ENCODE assay signal across 30 mouse cellular contexts in the genomic region with DNA sequence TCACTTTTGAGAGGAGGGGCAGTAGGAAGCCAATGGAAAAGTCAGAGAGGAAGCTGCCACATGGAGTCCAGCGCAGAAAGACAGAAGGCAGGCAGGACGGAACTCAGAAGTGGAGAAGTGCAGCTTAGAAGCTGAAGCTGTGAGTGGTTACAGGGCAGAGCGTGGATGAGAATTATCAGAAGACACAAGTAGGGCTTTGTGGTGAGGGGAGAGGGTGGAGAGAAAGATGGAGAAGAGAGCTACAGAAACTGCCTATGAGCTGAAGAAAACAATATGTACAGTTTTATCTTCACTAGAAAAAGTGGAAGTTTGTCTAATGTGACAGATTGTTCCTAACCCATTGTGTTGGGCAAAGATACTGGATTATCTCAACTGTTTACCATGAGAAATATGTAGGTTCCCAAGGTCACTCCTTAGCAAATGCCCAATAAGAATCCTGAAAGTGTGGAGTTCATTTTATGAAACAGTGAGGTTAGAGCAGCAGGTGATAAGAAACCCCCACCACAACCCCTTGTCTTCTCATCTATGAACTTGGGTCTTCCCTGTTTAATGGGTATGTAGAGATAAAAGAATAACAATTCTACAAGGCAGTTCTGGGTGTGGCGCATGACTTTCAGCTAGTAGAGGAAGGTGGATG.
DNase-seq lines count a peak whose midpoint lies in the region; ATAC-seq and TF ChIP-seq lines count a peak whose summit lies in the region.
"Had no signal": no experiment of that assay in that cellular context is flagged by ENCODE, and none has a peak within 500 bp of the region (broad histone marks: within the 10 kb centered on the region; RNA-seq: fewer than 3 reads in every experiment).

No protein-coding gene starts in this region.

- no peak overlapping the region for H3K9ac ChIP-seq in liver, embryonic 16.5 days (ENCODE audit: low read depth, low read length)
- H3K9ac ChIP-seq: embryonic facial prominence, embryonic 13.5 days; forebrain, postnatal 0 days; heart, embryonic 15.5 days; hindbrain, embryonic 12.5 days; neural tube, embryonic 12.5 days had no signal

- no peak overlapping the region for H3K4me2 ChIP-seq in liver, embryonic 16.5 days (ENCODE audit: low read depth, low read length)
- H3K4me2 ChIP-seq: embryonic facial prominence, embryonic 13.5 days; heart, embryonic 15.5 days; hindbrain, embryonic 12.5 days; neural tube, embryonic 12.5 days had no signal

- no peak for TF ChIP-seq CTCF in G1E (IDR thresholded peaks at IDR 0.05; ENCODE audit: low read depth, low read length)

- peaks cover 78% of the 10 kb centered on the region for H3K4me1 ChIP-seq in G1E (ENCODE audit: insufficient read depth, low read depth, low read length)
- peaks cover 18% of the 10 kb centered on the region for H3K4me1 ChIP-seq in liver, embryonic 16.5 days (ENCODE audit: control insufficient read depth, low read depth, low read length)
- H3K4me1 ChIP-seq: embryonic facial prominence, embryonic 13.5 days; heart, embryonic 10.5 days; heart, embryonic 15.5 days; hindbrain, embryonic 12.5 days; midbrain, embryonic 10.5 days; neural tube, embryonic 12.5 days had no signal

- 22% methylated on average over 4 of the region's 4 CpGs for WGBS in liver, embryonic 16.5 days (ENCODE audit: insufficient replicate concordance)

- H3K4me3 ChIP-seq in G1E (ENCODE audit: low read depth, low read length), result no peak overlapping the region; the same call in 1 of the 2 replicates
- H3K4me3 ChIP-seq in liver, embryonic 16.5 days (ENCODE audit: low read depth, low read length), result no peak overlapping the region
- H3K4me3 ChIP-seq: embryonic facial prominence, embryonic 13.5 days; heart, embryonic 10.5 days; heart, embryonic 15.5 days; hindbrain, embryonic 12.5 days; midbrain, embryonic 10.5 days; neural tube, embryonic 12.5 days had no signal

- H3K9me3 ChIP-seq in G1E (replicated peaks), result peaks cover 4% of the 10 kb centered on the region
- 0 out of 2 replicates have a peak, but pooled peaks cover 2% of the 10 kb centered on the region for H3K9me3 ChIP-seq in liver, embryonic 16.5 days (replicated peaks; ENCODE audit: control insufficient read depth, low read length)
- H3K9me3 ChIP-seq: embryonic facial prominence, embryonic 13.5 days; heart, embryonic 10.5 days; heart, embryonic 15.5 days; neural tube, embryonic 12.5 days had no signal

- peak overlapping the region; percentile 58 for H3K27ac ChIP-seq in liver, embryonic 16.5 days (ENCODE audit: low read length)
- H3K27ac ChIP-seq: embryonic facial prominence, embryonic 13.5 days; heart, embryonic 10.5 days; heart, embryonic 15.5 days; hindbrain, embryonic 12.5 days; kidney, postnatal 0 days; midbrain, embryonic 10.5 days; neural tube, embryonic 12.5 days; stomach, postnatal 0 days had no signal

- ATAC-seq in G1E (ENCODE audit: extremely low read depth, insufficient number of reproducible peaks, low FRiP score, poor library complexity, severe bottlenecking), result peak; percentile 83
- ATAC-seq in erythroid progenitor cell, adult 5-6 weeks (replicated peaks; ENCODE audit: low FRiP score, poor library complexity, severe bottlenecking), result 0 out of 2 replicates have a peak, but pooled peaks have one; percentile 25
- peak; percentile 74 for ATAC-seq in liver, embryonic 16.5 days (ENCODE audit: low read depth)
- no peak for ATAC-seq in granulocyte monocyte progenitor cell, adult 5-6 weeks (replicated peaks; ENCODE audit: poor library complexity, severe bottlenecking)
- ATAC-seq: forebrain, postnatal 0 days; intestine, embryonic 16.5 days; midbrain, embryonic 16.5 days had no signal

- peaks cover 3% of the 10 kb centered on the region for H3K36me3 ChIP-seq in G1E (replicated peaks)
- H3K36me3 ChIP-seq in liver, embryonic 16.5 days (ENCODE audit: control insufficient read depth, insufficient read depth), result no peaks in the 10 kb centered on the region
- H3K36me3 ChIP-seq: embryonic facial prominence, embryonic 13.5 days; heart, embryonic 10.5 days; heart, embryonic 15.5 days; hindbrain, embryonic 12.5 days; midbrain, embryonic 10.5 days; neural tube, embryonic 12.5 days had no signal

- DNase-seq in heart, adult 11 months, result peak; percentile 68
- no peak for DNase-seq in heart, postnatal 10 days
- DNase-seq in G1E (ENCODE audit: low spot score), result peak; percentile 49
- no peak for DNase-seq in kidney, postnatal 10 days
- DNase-seq in right cerebral cortex, postnatal 14 days, result no peak
- DNase-seq: adrenal gland, adult 8-10 months; cerebellum, adult 11 months; cerebellum, adult 9-11 months; forebrain, postnatal 0 days; gastrocnemius, postnatal 10 days; heart, postnatal 36 days; kidney, adult 8-10 months; lung, postnatal 36 days; right cerebral cortex, adult 18-20 months; right cerebral cortex, postnatal 4 days; thymus, adult 18-20 months had no signal

- H3K27me3 ChIP-seq in G1E (ENCODE audit: insufficient read depth, low read length), result no peaks in the 10 kb centered on the region
- H3K27me3 ChIP-seq in liver, embryonic 16.5 days (ENCODE audit: control insufficient read depth, insufficient read depth, low read depth, low read length), result no peaks in the 10 kb centered on the region
- H3K27me3 ChIP-seq: CH12.LX; embryonic facial prominence, embryonic 13.5 days; heart, embryonic 15.5 days; hindbrain, embryonic 12.5 days; neural tube, embryonic 12.5 days had no signal

- intact Hi-C loops in heart, postnatal 10 days (cut with DNase I), result no loop called here

Comparison
In these comparisons a context has a peak if more than half of its experiments do, and no peak if none do; other contexts are left out.
1. DNase-seq: peak in heart, adult 11 months (single experiment) and G1E (single experiment); none in heart, postnatal 10 days (0 of 2), kidney, postnatal 10 days (single experiment) and right cerebral cortex, postnatal 14 days (single experiment).